Mouse (Mus musculus) gastrocnemius, postnatal 25 days (tissue): Measurements from ENCODE around the gene Nup133. TPM values are rescaled to one million over a fixed set of nuclear protein-coding genes. Genes with fewer than 3 reads are reported as not detected.

ENCODE experiments used
- DNase-seq: peaks from one replicate; pipeline ENCODE4 v3.0.0; 2022
- total RNA-seq, 2 experiments: library from RNA; stranded (reverse); gene quantifications; 1 replicate in 1 of 2; 2 replicates in 1 of 2; pipeline ENCODE4 v1.2.3; 2021

The Nup133 gene
- total RNA-seq, 2 experiments from 2014 or later: 7.3 to 8.7 TPM

GRCm38 (mm10) chr8:123849352-123849751 is 99.7 kb downstream of the Nup133 start:
- no peak for DNase-seq

DNA sequence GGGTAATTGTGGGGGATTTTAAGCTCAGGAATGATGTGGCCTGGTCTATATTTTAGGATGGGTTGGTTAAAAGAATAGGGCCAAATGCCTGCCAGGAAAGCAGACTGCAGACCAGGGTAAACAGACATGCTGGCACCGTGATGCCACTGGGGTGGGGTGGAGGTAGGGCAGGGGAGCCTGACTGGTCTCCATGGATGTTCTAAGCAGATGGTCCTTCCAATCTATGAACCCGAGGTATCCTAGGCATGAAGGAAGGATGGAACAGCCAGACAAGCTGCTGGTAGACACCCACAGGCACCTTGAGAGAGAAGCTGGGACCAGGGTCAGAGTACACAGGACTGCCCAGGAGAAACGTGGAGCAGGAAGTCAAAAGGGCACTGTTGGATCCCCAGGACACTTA is 101.5 kb downstream of the Nup133 start:
- DNase-seq: no peak

Other genes with a start within 250 kb of the Nup133 start
- 10 to 100 TPM; 10.2 to 11.3 TPM for gene Rab4a, start 143.3 kb downstream of the Nup133 start, total RNA-seq
- gene Ccsap, start 89.1 kb downstream of the Nup133 start, total RNA-seq: under 1 TPM; 0.36 to 0.62 TPM
- over 10,000 TPM; 60,490 to 60,709 TPM for gene Acta1, start 54.5 kb downstream of the Nup133 start, total RNA-seq
- gene Abcb10, start 33.9 kb upstream of the Nup133 start, total RNA-seq: 10 to 100 TPM; 13.5 to 14.4 TPM
- gene Taf5l, start 72.1 kb upstream of the Nup133 start, total RNA-seq: 10 to 100 TPM; 10.5 to 11.0 TPM
- gene Urb2, start 72.2 kb upstream of the Nup133 start, total RNA-seq: 1 to 10 TPM; 5.2 to 7.0 TPM